Mouse (Mus musculus) liver, embryonic 16.5 days (tissue): ENCODE data around the gene Fras1. TPM values are rescaled to one million over a fixed set of nuclear protein-coding genes. Genes with fewer than 3 reads are reported as not detected.

Experiments used
- ATAC-seq: fragments of 200-750 bp; cut with Nextera tagmentation; 2 replicates; pipeline ENCODE4 v1.8.0; 2017; ENCODE audit warnings: low read depth, mild to moderate bottlenecking, moderate number of reproducible peaks, moderate library complexity
- H3K27ac ChIP-seq: fragments of 300-500 bp; sonication (generic); 2 replicates; pipeline ENCODE4 v1.5.1; 2014; ENCODE audit warnings: mild to moderate bottlenecking, low read length
- H3K27me3 ChIP-seq: fragments of 300-500 bp; sonication (generic); 2 replicates; pipeline ENCODE4 v1.6.1; 2014; ENCODE audit warnings: low read depth, low read length, mixed read lengths; ENCODE audit not compliant: control insufficient read depth, insufficient read depth
- H3K36me3 ChIP-seq: fragments of 300-500 bp; sonication (generic); 2 replicates; pipeline ENCODE4 v1.6.1; 2014; ENCODE audit warnings: mild to moderate bottlenecking; ENCODE audit not compliant: control insufficient read depth, insufficient read depth
- H3K4me1 ChIP-seq: fragments of 300-500 bp; sonication (generic); 2 replicates; pipeline ENCODE4 v1.6.1; 2014; ENCODE audit warnings: low read depth, low read length, mixed read lengths; ENCODE audit not compliant: control insufficient read depth
- H3K4me2 ChIP-seq: fragments of 300-500 bp; sonication (generic); 2 replicates; pipeline ENCODE4 v1.6.1; 2014; ENCODE audit warnings: low read depth, low read length, mixed read lengths
- H3K4me3 ChIP-seq: fragments of 300-500 bp; sonication (generic); 2 replicates; pipeline ENCODE4 v1.5.1; 2014; ENCODE audit warnings: low read depth, mild to moderate bottlenecking, low read length
- H3K9ac ChIP-seq: fragments of 300-500 bp; sonication (generic); 2 replicates; pipeline ENCODE4 v1.6.1; 2014; ENCODE audit warnings: low read depth, low read length
- H3K9me3 ChIP-seq: fragments of 300-500 bp; sonication (generic); replicated peaks from 2 replicates; pipeline ENCODE4 v1.6.1; 2016; ENCODE audit warnings: low read length; ENCODE audit not compliant: control insufficient read depth
- WGBS: fragments of 180-500 bp; shearing (Covaris S2); extraction: QIAGEN DNeasy Blood & Tissue Kit; methylation state at CpG from one replicate; pipeline ENCODE4 v1.1.7; 2014; ENCODE audit not compliant: insufficient replicate concordance; 5-methylcytosine and 5-hydroxymethylcytosine counted together
- polyA plus RNA-seq: library from polyadenylated mRNA; unstranded; fragments of >200 nt; fragmentation: Nextera tagmentation; extraction: Ambion mirVana; gene quantifications from 2 replicates; pipeline ENCODE4 v1.2.1, GENCODE M21; 2015

Fras1 gene
- polyA plus RNA-seq, 1 experiment from 2014 or later = 1.1 TPM

DNA sequence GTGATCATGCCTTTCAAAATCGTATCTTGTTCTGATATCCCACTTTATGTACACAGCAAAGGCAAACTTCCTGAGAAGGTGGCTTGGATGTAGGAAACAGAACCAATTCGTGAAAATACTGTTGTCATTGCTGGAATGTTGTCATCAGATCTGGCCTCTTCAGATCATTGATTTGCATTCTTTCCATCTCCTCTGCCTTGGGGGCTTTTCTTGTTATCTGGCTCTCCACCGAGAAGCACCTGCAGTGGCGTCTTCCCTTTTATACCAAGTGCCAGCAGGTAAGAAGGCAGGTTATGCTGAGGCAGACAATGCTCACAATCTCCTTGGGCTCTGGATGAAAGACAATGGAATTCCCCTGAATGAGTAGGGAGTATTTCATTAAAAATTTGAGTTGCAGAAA, 108.3 kb downstream of the Fras1 start:
- no peak overlapping the region for H3K27ac ChIP-seq
- H3K4me3 ChIP-seq = no peak overlapping the region
- no peak for ATAC-seq
- WGBS = 44% methylated on average over 4 of the region's 4 CpGs
- no peaks in the 10 kb centered on the region for H3K36me3 ChIP-seq
- no peak overlapping the region for H3K9ac ChIP-seq
- H3K9me3 ChIP-seq = no peaks in the 10 kb centered on the region
- H3K4me2 ChIP-seq = no peak overlapping the region
- no peaks in the 10 kb centered on the region for H3K4me1 ChIP-seq
- H3K27me3 ChIP-seq = no peaks in the 10 kb centered on the region

DNA sequence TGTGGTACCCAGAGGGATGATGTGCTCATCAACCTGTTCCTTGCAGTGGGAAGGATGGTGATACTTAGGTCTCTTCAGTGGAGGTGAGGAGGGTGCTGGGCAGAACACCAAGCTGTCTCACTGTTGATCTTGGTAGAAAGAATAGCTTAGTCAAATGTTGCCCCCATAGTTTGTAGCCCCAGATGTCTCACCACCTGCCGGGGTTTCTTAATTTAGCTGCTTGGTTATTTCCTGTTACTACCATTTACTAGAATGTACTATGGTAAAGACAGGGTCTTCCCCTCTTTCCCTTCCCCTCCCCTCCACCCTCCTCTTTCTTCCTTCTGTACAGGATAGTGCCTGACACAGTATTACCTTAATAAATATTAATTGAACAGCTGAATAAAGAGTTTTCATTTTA, 118.7 kb downstream of the Fras1 start:
- 47% methylated on average over 1 of the region's 1 CpGs for WGBS
- no peak for ATAC-seq
- Histone ChIP-seq H3K27me3 (no peaks in the 10 kb centered on the region), H3K27ac (no peak overlapping the region), H3K4me3 (no peak overlapping the region), H3K36me3 (no peaks in the 10 kb centered on the region), H3K4me1 (no peaks in the 10 kb centered on the region), H3K9ac (no peak overlapping the region), H3K9me3 (no peaks in the 10 kb centered on the region), H3K4me2 (no peak overlapping the region)

DNA sequence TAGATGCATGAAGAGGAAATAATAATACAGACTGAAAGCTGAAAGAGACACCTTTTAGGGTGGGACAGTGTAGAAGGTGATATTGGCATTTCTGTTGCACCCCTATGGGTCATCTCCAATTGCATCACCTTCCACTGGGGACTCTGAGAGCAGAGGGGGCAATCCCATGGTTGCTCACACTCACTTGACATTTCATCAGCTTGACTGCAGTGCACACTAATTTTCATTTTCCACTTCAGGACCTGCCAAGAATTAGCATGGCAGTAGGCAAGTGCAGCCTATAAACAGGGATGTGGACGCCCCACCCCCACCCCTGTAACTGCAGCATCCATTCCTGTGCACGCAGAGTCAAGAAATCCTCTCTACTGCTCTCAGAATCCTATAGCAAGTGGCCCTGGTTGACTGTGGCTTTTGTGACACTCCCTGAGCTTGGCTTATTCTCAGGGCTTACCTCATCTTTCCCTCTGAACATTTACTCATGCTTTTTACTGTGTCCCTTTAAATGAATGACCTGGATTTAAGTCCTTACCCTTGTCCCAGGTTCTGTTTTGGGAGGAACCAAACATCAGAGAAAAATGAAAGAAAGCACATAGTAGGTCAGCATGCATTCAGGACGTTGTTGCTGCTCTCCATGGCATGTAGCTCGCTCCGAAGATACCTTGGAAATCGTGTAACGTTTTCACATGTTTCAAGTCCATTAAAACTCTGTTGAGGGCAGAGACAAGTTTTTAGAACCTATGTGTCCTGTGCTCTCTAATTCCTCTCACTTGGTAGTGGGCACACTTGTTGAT, 120.9 kb downstream of the Fras1 start:
- ATAC-seq = no peak
- no peak overlapping the region for H3K4me2 ChIP-seq
- H3K9me3 ChIP-seq = no peaks in the 10 kb centered on the region
- H3K36me3 ChIP-seq = no peaks in the 10 kb centered on the region
- H3K9ac ChIP-seq = no peak overlapping the region
- H3K27me3 ChIP-seq = no peaks in the 10 kb centered on the region
- H3K27ac ChIP-seq = no peak overlapping the region
- H3K4me3 ChIP-seq = no peak overlapping the region
- WGBS = 74% methylated on average over 7 of the region's 7 CpGs
- no peaks in the 10 kb centered on the region for H3K4me1 ChIP-seq

DNA sequence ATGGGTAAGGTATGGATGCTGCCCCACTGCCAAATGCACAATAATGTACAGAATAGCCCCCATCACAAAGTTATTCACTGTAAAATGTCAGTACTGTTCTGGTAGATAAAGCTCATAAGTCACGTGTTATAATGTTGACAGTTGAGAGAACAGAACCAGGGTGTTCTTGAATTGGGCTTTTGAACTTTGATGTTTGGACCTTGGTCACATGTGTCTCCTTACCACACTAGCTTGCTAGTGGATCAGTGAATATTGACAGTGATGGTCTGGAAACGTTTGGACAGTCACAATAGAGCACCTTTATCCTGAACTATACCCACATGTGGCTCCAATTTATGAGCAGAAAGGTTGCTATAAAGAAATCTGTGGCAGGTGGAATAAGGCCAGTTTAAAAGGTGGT, 124.3 kb downstream of the Fras1 start:
- ATAC-seq = peak; percentile 21; the same call in 1 of the 2 replicates
- H3K27ac ChIP-seq = no peak overlapping the region
- 26% methylated on average over 2 of the region's 2 CpGs for WGBS

DNA sequence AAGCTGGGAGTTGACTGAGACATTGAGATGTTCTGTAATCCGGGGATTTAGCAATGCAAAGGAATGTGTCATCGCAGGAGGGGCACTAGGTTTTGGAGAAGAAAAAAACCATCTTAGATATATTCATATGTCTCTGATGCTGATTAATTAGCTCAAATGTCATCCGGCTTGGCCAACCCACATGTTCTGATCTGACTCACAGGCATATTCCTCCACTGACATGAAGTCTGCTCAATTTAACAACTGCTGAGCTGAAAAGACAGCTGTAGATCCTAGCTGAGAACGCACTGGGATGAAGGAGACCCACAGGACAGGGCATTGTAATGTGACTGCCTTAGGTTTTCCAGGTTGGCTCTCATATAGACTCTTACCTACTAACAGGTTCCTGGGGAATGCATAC, 128.0 kb downstream of the Fras1 start:
- ATAC-seq = no peak
- 64% methylated on average over 4 of the region's 4 CpGs for WGBS
- Histone ChIP-seq H3K27me3 (no peaks in the 10 kb centered on the region), H3K4me1 (no peaks in the 10 kb centered on the region), H3K9ac (no peak overlapping the region), H3K36me3 (no peaks in the 10 kb centered on the region), H3K27ac (no peak overlapping the region), H3K4me2 (no peak overlapping the region), H3K4me3 (no peak overlapping the region), H3K9me3 (no peaks in the 10 kb centered on the region)

More for the DNA sequence above, 124.3 kb downstream of the Fras1 start:
- no peaks in the 10 kb centered on the region for H3K9me3 ChIP-seq
- H3K36me3 ChIP-seq = no peaks in the 10 kb centered on the region
- no peak overlapping the region for H3K4me2 ChIP-seq
- H3K4me1 ChIP-seq = no peaks in the 10 kb centered on the region
- H3K27me3 ChIP-seq = no peaks in the 10 kb centered on the region
- no peak overlapping the region for H3K9ac ChIP-seq
- no peak overlapping the region for H3K4me3 ChIP-seq

DNA sequence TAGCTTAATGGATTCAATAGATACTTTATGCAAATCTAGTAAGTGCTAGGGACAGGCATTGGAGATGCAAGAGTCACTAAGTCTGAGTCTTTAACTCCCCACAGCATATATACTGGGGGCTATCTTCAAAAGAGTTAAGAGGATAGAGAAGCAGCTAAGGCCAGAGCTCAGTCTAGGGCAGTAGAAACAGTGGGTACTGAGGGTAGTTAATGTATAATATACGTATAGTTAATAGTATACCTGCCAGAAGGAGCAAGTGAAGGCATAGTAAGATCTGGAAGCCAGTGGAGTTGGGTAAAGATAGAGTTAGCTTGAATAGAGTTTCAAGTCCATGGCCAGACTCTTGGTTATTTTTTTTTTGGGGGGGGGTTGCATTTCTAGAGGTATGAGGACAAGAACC, 128.6 kb downstream of the Fras1 start:
- ATAC-seq = no peak
- Histone ChIP-seq H3K27ac (no peak overlapping the region), H3K4me2 (no peak overlapping the region), H3K4me1 (no peaks in the 10 kb centered on the region), H3K4me3 (no peak overlapping the region), H3K9ac (no peak overlapping the region), H3K27me3 (no peaks in the 10 kb centered on the region), H3K9me3 (no peaks in the 10 kb centered on the region), H3K36me3 (no peaks in the 10 kb centered on the region)
- WGBS = 50% methylated on average over 1 of the region's 1 CpGs

DNA sequence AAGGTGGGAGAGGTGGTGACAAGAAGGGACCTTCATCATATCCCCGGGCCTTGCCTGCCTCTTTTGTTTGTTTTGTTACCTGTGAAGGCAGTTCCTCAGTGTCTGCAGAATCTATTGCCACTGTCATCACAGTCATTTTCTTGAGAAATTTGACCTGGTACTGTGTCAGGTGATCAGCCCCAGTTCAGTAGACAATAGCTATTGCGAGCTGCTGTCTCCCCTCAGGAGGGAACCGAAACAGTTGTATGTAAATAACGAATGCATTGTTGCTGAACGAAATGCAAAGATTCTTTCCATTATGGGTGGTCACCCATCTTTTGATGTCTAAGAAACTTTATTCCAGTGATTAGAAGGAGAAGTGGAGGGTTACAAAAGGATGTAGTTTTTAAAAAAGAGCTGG, 137.2 kb downstream of the Fras1 start:
- H3K4me2 ChIP-seq = no peak overlapping the region
- WGBS = 72% methylated on average over 5 of the region's 5 CpGs
- H3K4me1 ChIP-seq = no peaks in the 10 kb centered on the region
- no peak for ATAC-seq
- no peaks in the 10 kb centered on the region for H3K9me3 ChIP-seq
- no peak overlapping the region for H3K9ac ChIP-seq
- no peaks in the 10 kb centered on the region for H3K27me3 ChIP-seq
- H3K36me3 ChIP-seq = no peaks in the 10 kb centered on the region
- H3K4me3 ChIP-seq = no peak overlapping the region
- H3K27ac ChIP-seq = no peak overlapping the region

DNA sequence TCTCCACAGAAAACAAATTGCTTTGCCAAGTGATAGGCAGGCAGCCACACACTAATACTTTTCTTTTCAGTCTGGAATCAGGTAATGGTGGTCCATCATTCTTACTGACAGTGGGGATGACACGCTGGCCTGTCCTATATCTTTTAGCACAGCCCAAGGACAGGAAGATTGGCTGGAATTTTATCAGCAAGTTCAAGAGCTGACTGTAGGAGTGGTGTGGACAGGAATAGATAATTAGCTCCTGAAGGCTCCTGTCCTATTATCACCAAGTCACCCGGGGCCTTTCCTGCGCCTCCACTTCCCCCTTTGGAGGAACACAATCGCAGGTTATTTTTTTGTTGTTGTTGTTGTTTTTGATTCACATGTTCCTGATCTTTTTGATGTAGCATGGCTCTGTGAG, 139.6 kb downstream of the Fras1 start:
- H3K4me2 ChIP-seq = no peak overlapping the region
- no peak overlapping the region for H3K9ac ChIP-seq
- H3K4me1 ChIP-seq = no peaks in the 10 kb centered on the region
- no peak for ATAC-seq
- no peak overlapping the region for H3K4me3 ChIP-seq
- no peak overlapping the region for H3K27ac ChIP-seq
- H3K9me3 ChIP-seq = no peaks in the 10 kb centered on the region
- no peaks in the 10 kb centered on the region for H3K27me3 ChIP-seq
- 26% methylated on average over 4 of the region's 4 CpGs for WGBS
- H3K36me3 ChIP-seq = no peaks in the 10 kb centered on the region

DNA sequence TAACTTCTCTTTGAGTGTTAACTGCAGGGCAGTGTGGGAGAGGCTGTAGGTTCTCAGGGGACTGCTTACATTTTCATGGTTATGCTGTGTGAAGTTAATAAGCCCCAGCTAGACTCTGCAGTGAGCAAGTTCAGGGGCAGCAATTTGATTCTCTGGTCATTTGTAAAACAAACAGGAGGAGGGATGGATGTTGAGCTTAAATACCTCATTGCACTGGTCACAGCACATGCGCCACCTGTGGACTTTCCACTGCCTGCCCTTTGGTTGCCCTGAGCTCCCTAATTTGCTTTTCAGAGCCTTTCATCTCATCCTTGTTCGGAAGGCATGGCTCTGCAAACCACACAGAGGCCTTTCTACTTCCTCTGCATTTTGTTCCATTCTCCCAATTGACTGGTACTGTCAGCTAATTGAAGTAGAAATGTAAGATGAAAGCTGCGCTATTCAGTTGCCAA, 142.1 kb downstream of the Fras1 start:
- Histone ChIP-seq H3K4me2 (no peak overlapping the region), H3K27ac (no peak overlapping the region), H3K4me3 (no peak overlapping the region), H3K9ac (no peak overlapping the region), H3K27me3 (no peaks in the 10 kb centered on the region), H3K36me3 (no peaks in the 10 kb centered on the region), H3K9me3 (no peaks in the 10 kb centered on the region), H3K4me1 (no peaks in the 10 kb centered on the region)
- WGBS = 57% methylated on average over 3 of the region's 3 CpGs
- ATAC-seq = no peak
